Mouse (Mus musculus): ENCODE data around the gene Cemip. TPM values are rescaled to one million over a fixed set of nuclear protein-coding genes. Genes with fewer than 3 reads are reported as not detected.

The Cemip gene
- polyA plus RNA-seq, 1 experiment = 11.2 TPM

DNA sequence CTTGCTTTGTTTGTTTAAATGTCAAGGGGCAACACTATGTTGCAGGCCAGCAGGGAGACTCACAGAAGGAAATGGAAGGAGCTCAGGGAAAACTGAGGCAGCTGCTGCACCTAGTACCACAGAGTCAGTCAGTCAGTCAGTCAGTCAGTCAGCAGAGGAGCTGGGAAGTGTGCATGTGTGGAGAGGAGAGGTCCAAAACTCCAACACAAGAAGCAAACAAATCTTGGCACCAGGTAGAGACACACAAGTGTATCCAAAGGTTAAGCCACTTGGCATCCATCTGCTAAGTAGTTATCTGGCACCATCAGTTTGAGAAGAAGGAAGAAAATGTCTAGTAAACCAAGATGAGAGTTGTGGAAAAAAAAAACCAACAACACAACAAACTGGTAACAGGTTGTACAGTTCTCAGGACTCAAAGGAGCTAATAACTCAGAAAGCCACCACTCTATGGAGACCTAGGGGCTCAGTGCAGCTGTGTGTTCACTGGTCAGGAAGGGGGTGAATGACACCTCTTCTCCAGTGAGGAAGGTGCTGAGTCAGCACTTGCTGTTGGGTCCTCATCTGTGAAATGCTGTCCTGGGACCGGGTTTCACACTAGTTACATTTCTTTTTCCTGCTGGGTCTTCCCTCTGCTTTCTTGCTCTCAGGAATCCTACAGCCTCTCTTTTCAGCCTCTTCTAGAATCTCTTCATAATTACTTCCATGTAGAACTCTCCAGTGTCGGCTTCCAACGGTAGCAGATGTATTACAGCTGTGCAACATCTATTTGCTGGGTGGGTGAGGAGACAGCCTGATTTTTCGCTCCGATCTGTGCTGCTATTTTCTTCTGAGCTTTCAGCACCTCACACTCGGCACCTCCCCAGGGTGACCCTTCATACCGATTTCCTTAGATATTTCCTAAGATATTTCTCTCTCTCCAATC, 30.6 kb upstream of the Cemip start:
- Histone ChIP-seq H3K36me3 (ENCODE audit: control insufficient read depth, insufficient read depth) (peaks cover 7% of the 10 kb centered on the region), H3K4me2 (ENCODE audit: low read depth) (no peak overlapping the region), H3ac (ENCODE audit: control insufficient read depth, insufficient read length) (no peak overlapping the region), H3K27me3 (ENCODE audit: control insufficient read depth, insufficient read depth, insufficient read length) (no peaks in the 10 kb centered on the region), H3K79me2 (ENCODE audit: control insufficient read depth, insufficient read depth) (peaks cover 80% of the 10 kb centered on the region), H3K4me3 (no peak overlapping the region)
- no peak for TF ChIP-seq POLR2A (IDR thresholded peaks at IDR 0.05; ENCODE audit: insufficient read length, low read depth)
- TF ChIP-seq MYOD1 (IDR thresholded peaks at IDR 0.05; ENCODE audit: control insufficient read depth in 1 of 3, insufficient read length in 2 of 3, low read depth in 2 of 3) = no peak
- no peak for TF ChIP-seq TCF12 (IDR thresholded peaks at IDR 0.05; ENCODE audit: insufficient read depth, poor library complexity, severe bottlenecking)
- TF ChIP-seq CEBPB (IDR thresholded peaks at IDR 0.05; ENCODE audit: insufficient read depth, poor library complexity, severe bottlenecking) = no peak
- TF ChIP-seq TCF3 (IDR thresholded peaks at IDR 0.05; ENCODE audit: insufficient read length, low read depth) = no peak
- no peak for TF ChIP-seq SRF (IDR thresholded peaks at IDR 0.05; ENCODE audit: control insufficient read depth, insufficient read length, low read depth)
- no peak for TF ChIP-seq USF1 (IDR thresholded peaks at IDR 0.05; ENCODE audit: low read depth)
- no peak for TF ChIP-seq MAX (IDR thresholded peaks at IDR 0.05; ENCODE audit: low read depth)
- no peak for TF ChIP-seq POLR2AphosphoS2 (IDR thresholded peaks at IDR 0.05; ENCODE audit: insufficient read length, low read depth)
- no peak for TF ChIP-seq MYOG (IDR thresholded peaks at IDR 0.05; ENCODE audit: control insufficient read depth in 1 of 3, insufficient read depth in 1 of 3, insufficient read length in 2 of 3, low read depth in 2 of 3)
- TF ChIP-seq REST (IDR thresholded peaks at IDR 0.05; ENCODE audit: insufficient read depth, insufficient read length) = no peak
- TF ChIP-seq E2F4 (IDR thresholded peaks at IDR 0.05; ENCODE audit: insufficient read depth) = no peak

DNA sequence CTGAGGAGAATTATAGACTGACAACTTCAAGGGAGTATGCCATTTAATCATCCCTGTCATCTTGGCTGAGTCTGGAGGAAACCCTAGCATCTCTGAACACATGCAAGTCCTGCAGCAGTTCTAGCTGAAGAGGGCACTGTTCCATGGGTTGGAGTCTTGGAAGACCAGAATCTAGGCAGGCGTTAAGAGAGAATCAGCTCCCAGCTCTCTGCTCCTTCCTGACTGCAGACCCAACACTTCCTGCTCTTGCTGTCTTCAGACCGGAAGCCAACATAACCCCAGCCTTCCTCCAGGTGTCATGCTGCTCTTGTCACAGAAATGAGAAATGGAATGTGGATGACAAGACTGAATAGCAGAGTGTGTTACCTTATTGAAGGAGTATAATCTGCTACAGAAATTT, 29.1 kb upstream of the Cemip start:
- Histone ChIP-seq H3K79me2 (ENCODE audit: control insufficient read depth, insufficient read depth) (peaks cover 79% of the 10 kb centered on the region), H3K4me2 (ENCODE audit: low read depth) (no peak overlapping the region), H3K4me3 (no peak overlapping the region), H3K27me3 (ENCODE audit: control insufficient read depth, insufficient read depth, insufficient read length) (no peaks in the 10 kb centered on the region), H3ac (ENCODE audit: control insufficient read depth, insufficient read length) (no peak overlapping the region), H3K36me3 (ENCODE audit: control insufficient read depth, insufficient read depth) (peaks cover 7% of the 10 kb centered on the region)
- TF ChIP-seq TCF3 (IDR thresholded peaks at IDR 0.05; ENCODE audit: insufficient read length, low read depth) (no peak), MAX (IDR thresholded peaks at IDR 0.05; ENCODE audit: low read depth) (no peak), MYOD1 (IDR thresholded peaks at IDR 0.05; ENCODE audit: control insufficient read depth in 1 of 3, insufficient read length in 2 of 3, low read depth in 2 of 3) (no peak), CEBPB (IDR thresholded peaks at IDR 0.05; ENCODE audit: insufficient read depth, poor library complexity, severe bottlenecking) (no peak), SRF (IDR thresholded peaks at IDR 0.05; ENCODE audit: control insufficient read depth, insufficient read length, low read depth) (no peak), USF1 (IDR thresholded peaks at IDR 0.05; ENCODE audit: low read depth) (no peak)

DNA sequence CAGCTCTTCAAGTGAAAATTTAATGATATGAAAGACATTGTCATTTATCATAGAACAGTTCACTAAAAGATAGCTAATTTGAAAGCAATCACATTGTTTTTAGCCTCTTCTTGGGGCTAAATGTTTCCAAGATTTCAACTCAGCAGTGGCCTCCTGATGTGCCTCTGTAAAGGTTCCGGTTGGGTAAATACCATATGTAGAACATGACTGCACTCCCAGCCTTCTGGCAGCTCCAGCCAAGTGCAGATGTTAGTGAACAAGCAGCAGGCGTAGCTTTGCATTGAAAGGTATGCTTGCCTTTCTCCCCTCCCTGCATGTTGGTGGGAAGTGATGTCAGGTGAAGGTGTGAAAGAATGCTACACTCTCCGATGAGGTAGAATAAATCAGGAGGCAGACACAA, 28.5 kb upstream of the Cemip start:
- Histone ChIP-seq H3K4me2 (ENCODE audit: low read depth) (no peak overlapping the region), H3K4me3 (no peak overlapping the region), H3K79me2 (ENCODE audit: control insufficient read depth, insufficient read depth) (peaks cover 75% of the 10 kb centered on the region), H3K27me3 (ENCODE audit: control insufficient read depth, insufficient read depth, insufficient read length) (no peaks in the 10 kb centered on the region), H3K36me3 (ENCODE audit: control insufficient read depth, insufficient read depth) (peaks cover 7% of the 10 kb centered on the region), H3ac (ENCODE audit: control insufficient read depth, insufficient read length) (no peak overlapping the region)
- no peak for TF ChIP-seq E2F4 (IDR thresholded peaks at IDR 0.05; ENCODE audit: insufficient read depth)
- no peak for TF ChIP-seq SRF (IDR thresholded peaks at IDR 0.05; ENCODE audit: control insufficient read depth, insufficient read length, low read depth)
- TF ChIP-seq MYOG (IDR thresholded peaks at IDR 0.05; ENCODE audit: control insufficient read depth in 1 of 3, insufficient read depth in 1 of 3, insufficient read length in 2 of 3, low read depth in 2 of 3) = no peak
- no peak for TF ChIP-seq CEBPB (IDR thresholded peaks at IDR 0.05; ENCODE audit: insufficient read depth, poor library complexity, severe bottlenecking)
- no peak for TF ChIP-seq TCF12 (IDR thresholded peaks at IDR 0.05; ENCODE audit: insufficient read depth, poor library complexity, severe bottlenecking)
- no peak for TF ChIP-seq TCF3 (IDR thresholded peaks at IDR 0.05; ENCODE audit: insufficient read length, low read depth)
- no peak for TF ChIP-seq REST (IDR thresholded peaks at IDR 0.05; ENCODE audit: insufficient read depth, insufficient read length)

DNA sequence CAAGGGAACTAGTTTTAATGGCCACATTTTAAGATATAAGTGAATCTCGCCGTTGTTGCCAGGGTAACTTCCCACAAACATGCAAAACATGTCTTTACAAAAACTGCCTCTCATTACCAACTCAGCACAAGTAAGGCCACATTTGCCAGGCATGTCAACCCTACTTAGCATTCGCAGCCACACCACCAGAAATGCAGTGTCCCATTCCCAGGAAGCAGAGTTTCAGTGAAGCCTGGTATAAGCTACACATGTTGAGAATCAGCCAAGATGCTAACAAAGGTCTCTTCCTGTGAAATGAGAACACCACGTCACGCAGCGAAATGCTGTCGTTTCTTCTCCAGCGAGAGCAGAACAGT, 26.7 kb upstream of the Cemip start:
- TF ChIP-seq REST (IDR thresholded peaks at IDR 0.05; ENCODE audit: insufficient read depth, insufficient read length) (no peak), SRF (IDR thresholded peaks at IDR 0.05; ENCODE audit: control insufficient read depth, insufficient read length, low read depth) (no peak), CEBPB (IDR thresholded peaks at IDR 0.05; ENCODE audit: insufficient read depth, poor library complexity, severe bottlenecking) (no peak), USF1 (IDR thresholded peaks at IDR 0.05; ENCODE audit: low read depth) (no peak), POLR2AphosphoS2 (IDR thresholded peaks at IDR 0.05; ENCODE audit: insufficient read length, low read depth) (no peak), MYOD1 (IDR thresholded peaks at IDR 0.05; ENCODE audit: control insufficient read depth in 1 of 3, insufficient read length in 2 of 3, low read depth in 2 of 3) (no peak), MAX (IDR thresholded peaks at IDR 0.05; ENCODE audit: low read depth) (no peak), POLR2A (IDR thresholded peaks at IDR 0.05; ENCODE audit: insufficient read length, low read depth) (no peak), MYOG (IDR thresholded peaks at IDR 0.05; ENCODE audit: control insufficient read depth in 1 of 3, insufficient read depth in 1 of 3, insufficient read length in 2 of 3, low read depth in 2 of 3) (no peak), TCF12 (IDR thresholded peaks at IDR 0.05; ENCODE audit: insufficient read depth, poor library complexity, severe bottlenecking) (no peak), E2F4 (IDR thresholded peaks at IDR 0.05; ENCODE audit: insufficient read depth) (no peak), TCF3 (IDR thresholded peaks at IDR 0.05; ENCODE audit: insufficient read length, low read depth) (no peak)
- Histone ChIP-seq H3ac (ENCODE audit: control insufficient read depth, insufficient read length) (no peak overlapping the region), H3K36me3 (ENCODE audit: control insufficient read depth, insufficient read depth) (peaks cover 18% of the 10 kb centered on the region), H3K27me3 (ENCODE audit: control insufficient read depth, insufficient read depth, insufficient read length) (no peaks in the 10 kb centered on the region), H3K4me2 (ENCODE audit: low read depth) (no peak overlapping the region), H3K79me2 (ENCODE audit: control insufficient read depth, insufficient read depth) (peaks cover 62% of the 10 kb centered on the region), H3K4me3 (no peak overlapping the region)
